Mouse (Mus musculus): Measurements from ENCODE around the gene Pigw. TPM values are rescaled to one million over a fixed set of nuclear protein-coding genes. Genes with fewer than 3 reads are reported as not detected.
"Not testable (repeated sequence)": the region's sequence is repeated elsewhere in the genome, so short reads cannot be mapped to it uniquely, and the experiment has no call there.

Pigw gene
- polyA plus RNA-seq, 1 experiment from 2014 or later = 3.4 TPM

DNA sequence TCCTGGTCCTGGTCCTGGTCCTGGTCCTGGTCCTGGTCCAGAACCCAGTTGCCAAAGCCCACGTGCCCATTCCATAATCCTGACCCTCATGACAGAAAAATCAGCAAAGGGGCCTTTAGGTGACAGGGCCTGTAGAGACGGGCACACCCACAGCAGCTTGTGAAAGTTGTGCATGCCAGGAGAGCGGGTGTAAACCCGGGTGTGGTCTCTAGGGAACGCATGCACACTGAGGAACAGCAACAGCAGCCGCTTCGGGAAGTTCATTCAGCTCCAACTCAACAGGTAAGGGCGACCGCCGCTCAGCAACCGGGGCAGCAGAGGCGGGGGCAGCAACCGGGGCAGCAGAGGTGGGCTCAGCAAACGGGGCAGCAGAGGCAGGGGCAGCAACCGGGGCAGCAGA is 13.0 kb upstream of the Pigw start:
- Histone ChIP-seq H3K4me3 (no peak overlapping the region), H3K36me3 (peaks cover 40% of the 10 kb centered on the region), H3K27ac (replicated peaks) (no peak overlapping the region), H3K4me2 (replicated peaks) (no peak overlapping the region), H3K9me3 (no peaks in the 10 kb centered on the region), H3K9ac (replicated peaks) (no peak overlapping the region), H3K27me3 (no peaks in the 10 kb centered on the region), H3K4me1 (no peaks in the 10 kb centered on the region)
- no peak for ATAC-seq (replicated peaks)
- 93% methylated on average over 15 of the region's 15 CpGs for WGBS

DNA sequence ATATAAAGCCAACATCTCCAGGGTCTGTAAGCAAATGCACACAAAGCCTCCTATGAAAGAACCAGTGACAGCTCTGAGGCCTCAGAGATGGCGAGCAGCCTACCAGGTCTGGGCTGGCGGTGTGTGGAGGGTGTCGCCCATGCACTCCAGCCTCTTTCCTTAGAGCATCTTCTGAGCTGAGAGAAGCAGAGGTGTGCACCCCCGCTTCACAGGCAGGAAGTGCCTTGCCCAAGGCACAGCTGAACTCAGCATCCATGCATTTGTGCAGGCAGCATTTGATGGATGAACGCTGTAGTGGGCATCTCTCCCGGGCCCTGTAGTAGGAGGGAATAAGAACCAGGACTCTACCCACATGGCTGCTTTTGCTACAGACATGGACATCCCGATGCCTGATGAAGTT is 11.6 kb upstream of the Pigw start:
- H3K4me3 ChIP-seq = no peak overlapping the region
- ATAC-seq (replicated peaks) = no peak
- no peaks in the 10 kb centered on the region for H3K9me3 ChIP-seq
- WGBS = 94% methylated on average over 7 of the region's 7 CpGs
- H3K27me3 ChIP-seq = no peaks in the 10 kb centered on the region
- no peak overlapping the region for H3K4me2 ChIP-seq (replicated peaks)
- no peak overlapping the region for H3K9ac ChIP-seq (replicated peaks)
- H3K27ac ChIP-seq (replicated peaks) = no peak overlapping the region
- H3K4me1 ChIP-seq = no peaks in the 10 kb centered on the region
- peaks cover 40% of the 10 kb centered on the region for H3K36me3 ChIP-seq

DNA sequence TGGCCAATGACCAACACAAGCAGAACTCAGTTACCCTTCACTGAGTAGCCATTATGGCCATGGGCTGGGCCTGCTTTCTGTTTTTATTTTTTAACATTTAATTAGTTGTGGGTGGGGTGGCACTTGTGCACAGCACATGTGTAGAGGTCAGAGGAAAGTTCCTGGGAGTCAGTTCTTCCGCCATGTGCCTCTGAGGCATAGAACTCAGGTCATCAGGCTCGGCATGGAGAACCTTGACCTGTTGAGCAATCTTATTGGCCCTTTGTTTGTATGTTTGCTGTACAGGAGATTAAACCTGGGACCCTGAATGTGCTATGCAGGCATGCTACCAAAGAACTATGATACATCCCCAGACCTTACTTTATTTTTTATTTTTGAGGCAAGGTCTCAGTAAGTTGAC is 9.4 kb upstream of the Pigw start:
- WGBS = 96% methylated on average over 2 of the region's 2 CpGs
- ATAC-seq (replicated peaks) = no peak

DNA sequence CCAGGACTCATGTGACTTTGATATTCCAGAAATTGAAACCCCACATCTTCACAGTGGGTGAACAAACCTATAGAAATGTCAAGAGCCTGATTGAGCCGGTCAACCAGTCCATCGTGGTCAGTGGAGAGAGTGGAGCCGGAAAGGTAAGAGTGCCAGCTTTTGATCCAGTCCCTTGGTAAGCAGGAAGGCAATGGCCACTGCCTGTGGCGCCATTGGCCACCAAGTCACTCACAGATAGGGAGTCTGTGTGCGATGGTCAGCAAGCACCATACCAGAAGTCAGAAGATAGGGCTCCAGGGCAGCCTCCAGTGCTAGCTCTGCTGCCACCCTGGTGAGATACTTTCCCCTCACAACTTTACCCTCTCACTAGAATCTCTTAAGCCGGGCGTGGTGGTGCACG is 7.9 kb upstream of the Pigw start:
- no peaks in the 10 kb centered on the region for H3K27me3 ChIP-seq
- H3K27ac ChIP-seq (replicated peaks) = no peak overlapping the region
- ATAC-seq (replicated peaks) = no peak
- peaks cover 55% of the 10 kb centered on the region for H3K36me3 ChIP-seq
- H3K9ac ChIP-seq (replicated peaks) = no peak overlapping the region
- WGBS = 95% methylated on average over 8 of the region's 8 CpGs
- no peak overlapping the region for H3K4me3 ChIP-seq
- H3K4me1 ChIP-seq = no peaks in the 10 kb centered on the region
- no peak overlapping the region for H3K4me2 ChIP-seq (replicated peaks)
- H3K9me3 ChIP-seq = no peaks in the 10 kb centered on the region

More for the DNA sequence above, 9.4 kb upstream of the Pigw start:
- Histone ChIP-seq H3K27ac (replicated peaks) (no peak overlapping the region), H3K9ac (replicated peaks) (no peak overlapping the region), H3K9me3 (no peaks in the 10 kb centered on the region), H3K4me3 (no peak overlapping the region), H3K4me2 (replicated peaks) (no peak overlapping the region), H3K36me3 (peaks cover 51% of the 10 kb centered on the region), H3K4me1 (no peaks in the 10 kb centered on the region), H3K27me3 (no peaks in the 10 kb centered on the region)

DNA sequence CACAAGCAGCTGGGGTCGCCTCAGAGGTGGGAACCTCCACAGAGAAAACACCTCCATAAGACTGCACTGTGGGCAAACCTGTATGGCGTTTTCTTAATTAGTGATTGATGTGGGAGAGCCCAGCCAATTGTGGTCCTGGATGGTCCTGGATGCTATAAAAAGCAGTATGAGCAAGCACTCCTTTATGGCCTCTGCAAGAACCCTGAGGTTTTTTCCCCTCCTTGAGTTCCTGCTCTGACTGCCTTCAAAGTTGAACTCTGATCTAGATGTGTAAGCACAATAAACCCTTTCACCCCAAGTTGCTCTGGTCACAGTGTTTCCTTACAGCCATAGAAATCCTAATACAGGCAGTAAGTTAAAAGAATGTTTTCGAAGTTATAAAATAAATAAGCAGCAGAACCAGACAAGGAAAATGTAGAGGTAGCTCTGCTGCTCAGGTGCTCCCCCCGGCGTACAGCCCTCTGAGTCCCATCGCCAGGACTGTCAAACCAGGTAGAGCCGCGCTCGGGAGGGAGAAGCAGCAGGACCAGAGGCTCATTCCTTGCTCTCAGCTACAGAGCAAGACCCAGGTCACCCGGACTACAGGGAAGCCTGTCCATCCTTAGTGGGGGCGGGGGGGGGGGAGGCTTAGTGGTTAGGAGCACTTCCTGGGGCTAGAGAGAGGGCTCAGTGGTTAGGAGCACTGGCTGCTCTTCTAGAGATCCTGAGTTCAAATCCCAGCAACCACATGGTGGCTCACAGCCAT is 6.9 kb upstream of the Pigw start:
- Histone ChIP-seq H3K27ac (replicated peaks) (no peak overlapping the region), H3K9ac (replicated peaks) (no peak overlapping the region), H3K27me3 (no peaks in the 10 kb centered on the region), H3K4me1 (no peaks in the 10 kb centered on the region), H3K36me3 (peaks cover 46% of the 10 kb centered on the region), H3K9me3 (no peaks in the 10 kb centered on the region), H3K4me2 (replicated peaks) (no peak overlapping the region), H3K4me3 (no peak overlapping the region)
- no peak for ATAC-seq (replicated peaks)
- WGBS = 90% methylated on average over 11 of the region's 11 CpGs

DNA sequence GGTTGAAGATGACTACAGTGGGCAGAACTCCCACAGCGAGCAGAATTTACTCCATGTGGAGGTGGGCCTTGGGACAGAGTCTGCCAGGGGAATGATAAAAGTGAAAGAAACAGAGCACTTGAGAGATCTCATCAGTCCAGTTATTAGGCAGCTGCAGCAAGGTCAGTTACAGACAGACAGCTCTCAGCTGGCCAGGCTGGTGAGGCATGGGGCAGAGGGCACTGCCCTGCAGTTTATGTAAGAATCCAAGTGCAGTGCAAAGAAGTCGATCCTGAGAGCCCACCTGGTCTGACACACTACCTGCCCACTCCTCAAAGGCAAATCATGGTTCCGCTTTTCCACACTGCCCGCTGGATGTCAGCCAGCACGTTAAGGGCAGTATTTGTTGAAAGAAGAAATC is 6.2 kb upstream of the Pigw start:
- Histone ChIP-seq H3K4me3 (no peak overlapping the region), H3K4me1 (peaks cover under 1% of the 10 kb centered on the region; the same call in 1 of the 2 replicates), H3K9me3 (no peaks in the 10 kb centered on the region), H3K27me3 (no peaks in the 10 kb centered on the region), H3K36me3 (peaks cover 41% of the 10 kb centered on the region), H3K27ac (replicated peaks) (no peak overlapping the region), H3K4me2 (replicated peaks) (no peak overlapping the region), H3K9ac (replicated peaks) (no peak overlapping the region)
- 95% methylated on average over 5 of the region's 5 CpGs for WGBS
- ATAC-seq (replicated peaks) = no peak

DNA sequence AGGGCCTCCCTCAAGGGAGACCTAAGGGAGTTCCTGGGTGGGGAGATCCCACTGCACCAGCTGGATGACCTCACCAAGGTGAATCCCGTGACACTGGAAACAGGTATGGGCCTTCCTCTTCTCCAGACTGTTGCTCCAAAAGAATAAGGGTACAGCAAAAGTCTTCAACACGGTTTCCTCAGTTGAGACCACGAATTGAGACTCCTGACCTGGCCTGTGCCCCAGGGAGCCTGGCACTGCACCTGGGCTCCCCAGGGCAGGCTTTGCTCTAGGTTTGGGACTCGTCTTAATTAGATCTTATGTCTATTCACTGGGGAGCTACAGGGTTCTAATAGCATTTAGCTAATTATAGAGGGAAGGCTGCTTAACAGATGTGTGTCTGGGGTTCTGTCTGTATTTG is 5.2 kb upstream of the Pigw start:
- H3K27me3 ChIP-seq = no peaks in the 10 kb centered on the region
- no peak overlapping the region for H3K4me2 ChIP-seq (replicated peaks)
- H3K27ac ChIP-seq (replicated peaks) = no peak overlapping the region
- peaks cover 41% of the 10 kb centered on the region for H3K36me3 ChIP-seq
- no peaks in the 10 kb centered on the region for H3K9me3 ChIP-seq
- no peak overlapping the region for H3K4me3 ChIP-seq
- 80% methylated on average over 4 of the region's 4 CpGs for WGBS
- no peak for ATAC-seq (replicated peaks)
- H3K4me1 ChIP-seq = peaks cover 7% of the 10 kb centered on the region
- H3K9ac ChIP-seq (replicated peaks) = no peak overlapping the region

DNA sequence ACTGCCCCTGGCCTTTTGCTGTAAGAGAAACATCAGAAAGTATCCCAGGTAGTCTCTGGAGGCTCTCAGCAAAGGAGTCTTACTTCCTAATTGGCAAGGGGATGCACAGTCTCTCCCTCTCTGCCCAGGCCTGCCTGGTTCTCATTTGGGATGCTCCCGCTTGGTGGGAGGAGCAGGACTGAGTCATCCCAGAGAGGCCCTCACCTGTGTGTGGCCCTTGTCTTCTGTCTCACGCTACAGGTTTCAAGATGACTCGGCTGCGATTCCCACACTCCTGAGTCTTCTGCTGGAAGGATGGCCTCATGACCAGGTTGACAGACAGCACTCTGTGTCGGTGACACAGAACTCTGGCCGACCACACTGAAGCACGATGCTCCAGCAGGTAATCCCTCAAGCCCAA is 2.3 kb upstream of the Pigw start:
- no peak overlapping the region for H3K27ac ChIP-seq (replicated peaks)
- H3K4me2 ChIP-seq (replicated peaks) = no peak overlapping the region
- H3K4me1 ChIP-seq = peaks cover 15% of the 10 kb centered on the region
- 97% methylated on average over 7 of the region's 7 CpGs for WGBS
- H3K9me3 ChIP-seq = no peaks in the 10 kb centered on the region
- no peak for ATAC-seq (replicated peaks)
- H3K4me3 ChIP-seq = no peak overlapping the region
- H3K27me3 ChIP-seq = no peaks in the 10 kb centered on the region
- H3K36me3 ChIP-seq = peaks cover 24% of the 10 kb centered on the region
- H3K9ac ChIP-seq (replicated peaks) = no peak overlapping the region

DNA sequence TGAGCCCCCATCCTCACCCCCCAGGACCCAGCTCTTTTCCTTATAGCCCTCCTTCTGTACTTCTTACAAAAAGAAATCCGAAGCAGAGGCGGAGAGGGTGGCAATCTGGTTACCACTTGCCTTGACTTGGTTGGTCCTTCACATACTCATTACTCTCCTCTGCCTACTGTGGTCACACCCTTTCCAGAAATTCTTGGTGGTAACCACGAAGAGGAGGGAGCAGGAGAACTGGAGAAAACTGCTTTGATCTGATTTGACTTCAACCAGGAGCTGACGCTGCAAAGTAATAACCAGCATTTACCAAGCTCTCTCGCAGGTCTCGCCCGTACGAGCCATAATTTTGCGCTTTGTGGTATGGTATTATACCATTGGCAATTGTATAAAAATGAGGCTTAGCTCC is 886 bp upstream of the Pigw start:
- Histone ChIP-seq H3K36me3 (peaks cover 16% of the 10 kb centered on the region), H3K4me1 (peaks cover 15% of the 10 kb centered on the region), H3K9ac (replicated peaks) (peak overlapping the region; percentile 85), H3K9me3 (no peaks in the 10 kb centered on the region), H3K27ac (replicated peaks) (peak overlapping the region; percentile 85), H3K4me2 (replicated peaks) (peak overlapping the region; percentile 81), H3K4me3 (peak overlapping the region; percentile 96), H3K27me3 (no peaks in the 10 kb centered on the region)
- WGBS = 59% methylated on average over 9 of the region's 9 CpGs
- ATAC-seq (replicated peaks) = peak; percentile 17; the same call in 1 of the 2 replicates

DNA sequence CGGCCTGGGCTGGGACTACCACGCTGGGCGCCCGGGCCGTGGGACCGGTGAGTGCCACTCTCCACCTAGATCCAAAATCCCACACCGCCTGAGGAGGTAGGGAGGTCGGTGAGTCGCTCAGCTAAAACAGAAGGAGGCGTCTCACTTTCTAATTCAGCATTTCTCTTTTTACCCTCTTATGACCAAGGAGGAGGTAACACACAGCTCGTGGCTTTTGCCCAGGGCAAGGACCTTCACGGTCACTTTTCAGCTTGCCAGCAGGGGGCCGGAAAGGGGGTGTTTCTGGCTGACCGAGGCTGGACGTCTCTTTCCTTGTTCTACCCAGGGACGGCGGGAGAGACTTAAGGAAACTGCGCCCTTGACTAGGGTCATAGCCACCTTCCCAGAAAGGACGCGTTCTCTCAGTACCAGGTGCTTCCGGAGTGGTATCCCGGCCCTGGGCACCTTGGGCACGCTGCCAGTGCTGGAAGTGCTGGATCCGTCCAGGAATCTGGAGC is 428 bp upstream of the Pigw start:
- peak overlapping the region; percentile 81 for H3K4me2 ChIP-seq (replicated peaks)
- under 1% methylated on average over 24 of the region's 24 CpGs for WGBS
- H3K4me3 ChIP-seq = peak overlapping the region; percentile 96
- peak overlapping the region; percentile 85 for H3K27ac ChIP-seq (replicated peaks)
- no peaks in the 10 kb centered on the region for H3K9me3 ChIP-seq
- peaks cover 15% of the 10 kb centered on the region for H3K4me1 ChIP-seq
- ATAC-seq (replicated peaks) = peak; percentile 45
- no peaks in the 10 kb centered on the region for H3K27me3 ChIP-seq
- peak overlapping the region; percentile 85 for H3K9ac ChIP-seq (replicated peaks)
- peaks cover 14% of the 10 kb centered on the region for H3K36me3 ChIP-seq

DNA sequence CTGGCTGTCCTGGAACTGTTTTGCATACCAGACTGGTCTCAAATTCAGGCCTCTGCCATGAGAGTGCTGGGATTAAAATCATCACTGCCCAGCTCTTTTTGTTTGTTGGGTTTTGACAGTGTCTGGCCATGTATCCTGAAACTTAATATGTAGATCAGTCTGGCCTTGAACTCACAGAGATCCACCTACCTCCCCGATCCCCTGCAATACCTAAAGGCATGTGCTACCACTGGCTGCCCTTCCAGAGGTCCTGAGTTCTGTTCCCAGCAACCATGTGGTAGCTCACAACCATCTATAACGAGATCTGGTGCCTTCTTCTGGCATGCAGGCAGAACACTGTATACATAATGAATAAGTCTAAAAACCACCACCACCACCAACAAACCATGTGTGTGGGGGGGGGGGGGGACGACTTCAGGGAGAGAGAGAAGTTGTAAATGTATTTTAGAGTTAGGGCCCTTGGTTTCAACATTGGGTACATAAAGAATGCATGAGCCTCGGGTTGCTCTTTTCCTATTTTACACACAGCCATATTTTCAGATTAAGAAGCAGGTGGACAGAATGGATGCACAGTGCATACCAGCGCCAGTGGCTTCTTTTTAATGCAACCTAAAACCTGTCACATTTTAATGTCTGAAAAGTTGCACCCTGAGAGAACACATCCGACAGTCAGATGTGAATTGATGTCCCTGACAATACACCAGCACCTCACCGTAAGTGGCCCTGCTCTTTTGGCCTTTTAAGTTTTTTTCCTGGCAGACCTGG is 896 bp downstream of the Pigw start:
- no peak for ATAC-seq (replicated peaks)
- peak overlapping the region; percentile 81 for H3K4me2 ChIP-seq (replicated peaks)
- H3K9me3 ChIP-seq = no peaks in the 10 kb centered on the region
- 0 out of 2 replicates have a peak, but pooled peaks cover 4% of the 10 kb centered on the region for H3K36me3 ChIP-seq
- 22% methylated on average over 7 of the region's 7 CpGs for WGBS
- peak overlapping the region; percentile 85 for H3K9ac ChIP-seq (replicated peaks)
- H3K27ac ChIP-seq (replicated peaks) = peak overlapping the region; percentile 85
- peaks cover 15% of the 10 kb centered on the region for H3K4me1 ChIP-seq
- H3K4me3 ChIP-seq = peak overlapping the region; percentile 96
- no peaks in the 10 kb centered on the region for H3K27me3 ChIP-seq

DNA sequence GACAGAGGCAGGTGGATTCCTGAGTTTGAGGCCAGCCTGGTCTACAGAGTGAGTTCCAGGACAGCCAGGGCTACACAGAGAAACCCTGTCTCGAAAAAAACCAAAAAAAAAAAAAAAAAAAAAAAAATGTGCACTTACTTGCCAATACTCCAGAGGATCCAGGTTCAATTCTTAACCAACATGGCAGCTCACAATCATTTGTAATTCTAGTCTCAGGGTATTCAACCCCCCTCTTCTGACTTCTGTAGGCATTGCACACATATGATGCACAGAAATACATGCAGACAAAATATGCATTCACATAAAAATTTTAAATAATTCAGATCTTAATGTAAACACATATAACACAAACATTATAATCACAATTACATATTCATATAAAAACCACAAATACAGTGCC is 4.1 kb downstream of the Pigw start:
- not testable (repeated sequence) for ATAC-seq (replicated peaks); H3K9me3 ChIP-seq; H3K4me3 ChIP-seq; H3K4me2 ChIP-seq (replicated peaks); H3K27ac ChIP-seq (replicated peaks); H3K9ac ChIP-seq (replicated peaks); H3K36me3 ChIP-seq; H3K27me3 ChIP-seq
- WGBS = 71% methylated on average over 1 of the region's 1 CpGs
- peaks cover 19% of the 10 kb centered on the region for H3K4me1 ChIP-seq
